Mouse (Mus musculus) spleen, adult 2 months (tissue): Measurements from ENCODE around the gene Cd81.

Experiments
- CTCF ChIP-seq: fragments of 200-500 bp; IDR thresholded peaks from 2 replicates; pipeline ENCODE4 v1.5.1; 2011; ENCODE audit warnings: mild to moderate bottlenecking, inconsistent platforms; ENCODE audit not compliant: insufficient read depth, insufficient read length, insufficient replicate concordance; ENCODE audit errors: extremely low read depth
- POLR2A ChIP-seq: fragments of 200-500 bp; IDR thresholded peaks from 2 replicates; pipeline ENCODE4 v1.6.1; 2011; ENCODE audit warnings: low read depth, low read length, inconsistent platforms

GRCm38 (mm10) chr7:143011226-143011625, 41.3 kb upstream of the Cd81 start:
- TF ChIP-seq POLR2A (no peak), CTCF (no peak)
